Mouse (Mus musculus) ES-Bruce4 (cell line): ENCODE data around the gene 6430531B16Rik.

Experiments used
- CTCF ChIP-seq: IDR thresholded peaks from one replicate; pipeline ENCODE4 v1.8.1; 2011; ENCODE audit warnings: low read depth, low read length
- EP300 ChIP-seq: IDR thresholded peaks from 2 replicates; pipeline ENCODE4 v1.6.1; 2011; ENCODE audit warnings: low read depth, low read length; ENCODE audit not compliant: insufficient read depth
- POLR2A ChIP-seq: IDR thresholded peaks from one replicate; pipeline ENCODE4 v1.8.1; 2011; ENCODE audit warnings: low read length; ENCODE audit not compliant: insufficient read depth

DNA sequence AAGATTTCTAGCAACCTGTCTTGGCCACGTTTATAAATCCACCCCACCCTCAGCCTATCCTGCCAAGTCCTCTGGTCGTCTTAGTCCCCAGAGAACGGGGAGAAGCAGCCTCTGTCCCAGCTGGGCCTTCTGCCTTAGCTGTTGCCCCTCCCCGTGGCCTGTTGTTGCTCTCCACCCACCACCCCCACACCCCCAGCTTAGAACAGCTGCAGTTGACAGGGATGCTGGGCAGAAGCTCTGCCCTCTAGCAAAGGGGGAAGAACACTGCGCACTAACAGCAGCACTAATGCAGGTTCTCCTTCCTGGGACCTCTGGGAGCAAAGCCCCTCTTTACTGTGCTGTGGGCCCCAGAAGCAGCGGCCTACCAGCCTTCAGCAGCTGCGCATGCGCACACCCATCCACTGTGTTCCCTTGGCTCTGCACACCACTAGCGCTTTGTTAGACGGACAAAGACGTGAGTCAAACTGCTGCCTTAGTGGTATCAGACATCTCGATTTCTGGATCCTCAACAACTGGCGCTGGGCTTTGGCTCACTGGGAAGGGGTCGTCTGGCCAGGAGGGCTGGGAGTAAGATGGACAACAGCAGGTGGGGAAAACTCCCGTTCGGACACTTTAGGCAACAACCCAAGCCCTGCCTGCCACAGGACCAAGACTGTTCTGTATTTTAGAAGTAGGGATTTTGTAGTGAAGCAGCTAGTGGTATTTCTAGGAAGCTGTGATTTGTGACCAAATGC is 37.9 kb downstream of the 6430531B16Rik start:
- TF ChIP-seq CTCF (no peak), EP300 (peak; percentile 70), POLR2A (peak; percentile 29)
